Mouse (Mus musculus): Measurements from ENCODE around the gene Pi4ka. TPM values are rescaled to one million over a fixed set of nuclear protein-coding genes. Genes with fewer than 3 reads are reported as not detected.
A peak's percentile ranks its signal among the peaks of the same experiment; 100 is the strongest.
"Not testable (repeated sequence)": the region's sequence is repeated elsewhere in the genome, so short reads cannot be mapped to it uniquely, and the experiment has no call there.

The Pi4ka gene
- polyA plus RNA-seq, 1 experiment from 2014 or later: 74.8 TPM

DNA sequence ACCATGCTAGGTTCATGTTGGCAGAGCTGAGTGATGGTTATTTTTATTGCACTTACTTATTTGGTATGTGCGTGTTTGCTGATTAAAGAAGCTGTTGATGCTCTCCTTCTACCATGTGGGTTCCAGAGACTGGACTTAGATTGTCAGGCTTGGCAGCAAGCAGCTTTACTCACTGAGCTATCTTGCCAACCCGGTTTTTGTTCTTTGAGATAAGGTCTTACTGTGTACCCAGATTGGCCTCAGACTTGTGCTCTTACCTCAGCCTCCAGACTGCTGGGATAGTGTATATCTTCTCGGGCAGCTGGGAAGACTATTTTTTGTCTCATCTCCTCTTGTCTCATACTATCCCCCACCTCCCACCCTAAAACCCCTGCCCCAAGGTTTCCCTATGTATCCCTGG lies 168.5 kb downstream of the Pi4ka start:
- Histone ChIP-seq H3K4me1 (ENCODE audit: control insufficient read depth, insufficient read depth, low read length) (peaks cover 46% of the 10 kb centered on the region), H3K9me3 (replicated peaks; ENCODE audit: control insufficient read depth, low read length, poor library complexity, severe bottlenecking) (no peaks in the 10 kb centered on the region), H3K36me3 (ENCODE audit: control insufficient read depth, insufficient read depth, low read length) (no peaks in the 10 kb centered on the region), H3K9ac (ENCODE audit: low read depth, low read length) (no peak overlapping the region), H3K27me3 (ENCODE audit: control insufficient read depth, insufficient read depth, low read depth, low read length) (no peaks in the 10 kb centered on the region), H3K4me3 (ENCODE audit: low read depth, low read length) (no peak overlapping the region), H3K4me2 (ENCODE audit: low read length) (no peak overlapping the region), H3K27ac (ENCODE audit: low read length) (no peak overlapping the region)
- ATAC-seq: no peak
- WGBS: 86% methylated on average over 3 of the region's 3 CpGs

DNA sequence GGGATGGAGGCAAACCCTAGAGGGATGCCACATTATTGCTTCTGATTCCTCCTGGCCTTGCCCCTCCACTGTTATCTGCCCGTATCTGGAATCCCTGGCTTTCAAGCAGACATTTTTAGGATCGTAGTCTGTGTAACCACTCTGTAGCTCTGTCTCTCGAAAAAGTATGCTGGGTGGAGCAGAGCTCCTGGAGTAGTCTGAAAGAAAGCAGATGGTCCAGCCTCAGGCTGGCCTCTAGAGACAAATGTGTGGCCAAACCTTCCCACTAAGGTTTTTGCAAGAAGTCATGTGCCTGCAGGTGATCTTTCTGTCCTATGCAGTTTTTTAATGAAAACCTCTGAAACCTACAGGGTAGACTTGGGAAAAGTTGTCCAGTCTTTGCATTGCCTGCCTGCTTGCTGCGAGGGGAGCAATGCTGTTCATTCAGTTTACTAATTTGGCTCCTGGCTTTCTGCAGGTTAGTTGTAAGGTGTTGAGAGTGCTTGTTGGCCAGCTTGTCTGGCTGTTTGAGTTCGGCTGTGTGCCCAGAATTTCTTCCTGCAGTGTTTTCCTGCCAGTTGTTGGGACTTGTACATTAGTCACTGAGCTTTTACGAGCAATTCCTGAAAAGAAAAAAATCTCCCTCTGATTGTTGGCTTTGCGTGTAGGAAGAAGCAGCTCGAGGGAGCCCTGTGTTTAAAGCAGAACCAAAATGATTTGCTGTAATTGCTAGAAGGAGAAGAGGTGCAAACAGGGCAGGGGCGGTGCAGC lies 171.0 kb downstream of the Pi4ka start:
- 50% methylated on average over 9 of the region's 9 CpGs for WGBS
- H3K27ac ChIP-seq (ENCODE audit: low read length): no peak overlapping the region; the same call in 1 of the 2 replicates
- ATAC-seq: no peak

DNA sequence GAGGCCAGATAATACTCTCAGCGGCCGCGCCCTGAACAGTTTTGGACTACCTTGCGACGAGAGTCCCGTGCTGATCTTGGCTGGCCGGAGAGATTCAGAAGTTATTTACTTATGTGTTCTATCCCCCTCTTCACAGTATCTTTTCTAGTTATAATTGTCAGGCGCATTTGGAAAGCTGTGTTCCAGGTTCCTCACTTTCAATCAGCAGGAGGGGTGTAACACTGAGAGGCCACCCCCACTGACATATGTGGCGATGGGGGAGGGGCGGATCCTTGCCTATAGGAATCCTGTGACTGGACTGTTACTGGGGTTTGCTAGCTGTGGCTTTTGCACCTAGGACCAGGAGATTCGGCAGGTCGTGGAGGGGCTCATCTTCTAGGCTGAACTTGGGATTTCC lies 171.6 kb downstream of the Pi4ka start:
- no peaks in the 10 kb centered on the region for H3K36me3 ChIP-seq (ENCODE audit: control insufficient read depth, insufficient read depth, low read length)
- ATAC-seq: no peak
- WGBS: 3% methylated on average over 12 of the region's 12 CpGs
- H3K4me3 ChIP-seq (ENCODE audit: low read depth, low read length): peak overlapping the region; percentile 93
- H3K9ac ChIP-seq (ENCODE audit: low read depth, low read length): peak overlapping the region; percentile 95
- H3K4me1 ChIP-seq (ENCODE audit: control insufficient read depth, insufficient read depth, low read length): peaks cover 41% of the 10 kb centered on the region
- peak overlapping the region; percentile 88 for H3K4me2 ChIP-seq (ENCODE audit: low read length)
- H3K9me3 ChIP-seq (replicated peaks; ENCODE audit: control insufficient read depth, low read length, poor library complexity, severe bottlenecking): no peaks in the 10 kb centered on the region
- H3K27me3 ChIP-seq (ENCODE audit: control insufficient read depth, insufficient read depth, low read depth, low read length): no peaks in the 10 kb centered on the region
- H3K27ac ChIP-seq (ENCODE audit: low read length): peak overlapping the region; percentile 92

More for the DNA sequence above, 171.0 kb downstream of the Pi4ka start:
- H3K36me3 ChIP-seq (ENCODE audit: control insufficient read depth, insufficient read depth, low read length): no peaks in the 10 kb centered on the region
- peak overlapping the region; percentile 93 for H3K4me3 ChIP-seq (ENCODE audit: low read depth, low read length)
- no peaks in the 10 kb centered on the region for H3K9me3 ChIP-seq (replicated peaks; ENCODE audit: control insufficient read depth, low read length, poor library complexity, severe bottlenecking)
- peaks cover 46% of the 10 kb centered on the region for H3K4me1 ChIP-seq (ENCODE audit: control insufficient read depth, insufficient read depth, low read length)
- peak overlapping the region; percentile 95 for H3K9ac ChIP-seq (ENCODE audit: low read depth, low read length)
- peak overlapping the region; percentile 88 for H3K4me2 ChIP-seq (ENCODE audit: low read length)
- H3K27me3 ChIP-seq (ENCODE audit: control insufficient read depth, insufficient read depth, low read depth, low read length): no peaks in the 10 kb centered on the region

- peak overlapping the region; percentile 92 for H3K27ac ChIP-seq (ENCODE audit: low read length)
- H3K9me3 ChIP-seq (replicated peaks; ENCODE audit: control insufficient read depth, low read length, poor library complexity, severe bottlenecking): no peaks in the 10 kb centered on the region
- WGBS: under 1% methylated on average over 58 of the region's 62 CpGs
- peak overlapping the region; percentile 88 for H3K4me2 ChIP-seq (ENCODE audit: low read length)
- peak overlapping the region; percentile 93 for H3K4me3 ChIP-seq (ENCODE audit: low read depth, low read length)
- H3K27me3 ChIP-seq (ENCODE audit: control insufficient read depth, insufficient read depth, low read depth, low read length): no peaks in the 10 kb centered on the region; the same call in 1 of the 2 replicates
- no peaks in the 10 kb centered on the region for H3K36me3 ChIP-seq (ENCODE audit: control insufficient read depth, insufficient read depth, low read length)
- peak overlapping the region; percentile 95 for H3K9ac ChIP-seq (ENCODE audit: low read depth, low read length)
- H3K4me1 ChIP-seq (ENCODE audit: control insufficient read depth, insufficient read depth, low read length): peaks cover 40% of the 10 kb centered on the region
- ATAC-seq: peak; percentile 81
These were observed 172.2 kb downstream of the Pi4ka start for GRCm38 (mm10) chr16:17233702-17234498.

DNA sequence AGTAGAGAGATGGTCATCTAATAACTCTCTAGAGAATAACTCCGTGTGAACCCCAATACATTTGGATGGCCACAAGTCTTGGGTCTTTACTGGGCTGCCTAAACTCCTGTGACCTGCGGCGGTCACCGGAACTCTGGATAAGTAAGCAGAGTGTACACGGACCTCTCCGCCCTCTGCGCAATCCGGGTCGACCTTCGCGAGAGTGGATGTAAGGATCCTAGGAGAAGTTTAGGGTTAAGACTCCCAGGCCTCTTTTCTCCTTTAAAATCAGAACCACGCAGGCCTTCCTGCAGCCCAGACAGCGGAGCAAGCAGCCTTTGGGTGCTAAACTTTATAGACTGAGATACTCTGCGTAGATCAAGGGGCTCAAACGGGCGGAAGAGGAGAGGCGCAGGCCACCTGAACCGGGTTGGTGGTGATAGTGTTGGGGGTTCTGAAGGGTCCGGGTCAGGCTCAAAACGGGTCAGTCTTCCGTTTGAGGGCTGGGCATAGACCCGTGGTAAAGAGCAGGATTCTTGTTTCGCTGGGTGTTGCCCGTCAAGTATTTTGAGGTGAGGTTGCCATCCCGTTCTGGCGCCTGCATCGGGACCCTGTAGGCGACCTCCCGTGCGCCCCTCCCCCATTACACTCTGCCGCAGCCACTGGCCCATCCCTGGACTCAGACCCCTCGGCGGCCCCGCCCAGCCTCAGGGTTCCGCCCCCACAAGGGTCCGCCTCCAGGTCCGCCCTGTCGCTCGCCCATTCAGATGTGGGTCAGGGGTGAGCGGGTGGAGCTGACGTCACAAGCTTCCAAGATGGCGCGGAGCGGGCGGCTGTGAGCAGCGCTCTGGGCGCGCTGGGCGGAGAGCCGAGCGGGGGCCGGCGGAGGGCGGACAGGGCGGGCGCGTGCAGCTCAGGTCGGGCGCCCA lies 173.1 kb downstream of the Pi4ka start, which contains the start of gene Hic2:
Gene Hic2 (plus strand): TSS at position 779 of the 908 bp plus-strand sequence.
- Histone ChIP-seq H3K4me1 (ENCODE audit: control insufficient read depth, insufficient read depth, low read length) (peaks cover 32% of the 10 kb centered on the region), H3K27me3 (ENCODE audit: control insufficient read depth, insufficient read depth, low read depth, low read length) (no peaks in the 10 kb centered on the region; the same call in 1 of the 2 replicates), H3K9me3 (replicated peaks; ENCODE audit: control insufficient read depth, low read length, poor library complexity, severe bottlenecking) (no peaks in the 10 kb centered on the region), H3K9ac (ENCODE audit: low read depth, low read length) (peak within 1 kb of the TSS; percentile 95), H3K4me2 (ENCODE audit: low read length) (peak within 1 kb of the TSS; percentile 88), H3K27ac (ENCODE audit: low read length) (peak within 1 kb of the TSS; percentile 92), H3K4me3 (ENCODE audit: low read depth, low read length) (peak within 1 kb of the TSS; percentile 93), H3K36me3 (ENCODE audit: control insufficient read depth, insufficient read depth, low read length) (no peaks in the 10 kb centered on the region)
- under 1% methylated on average over 58 of the region's 59 CpGs for WGBS
- ATAC-seq: peak; percentile 96

- not testable (repeated sequence) for H3K27ac ChIP-seq (ENCODE audit: low read length); H3K9me3 ChIP-seq (replicated peaks; ENCODE audit: control insufficient read depth, low read length, poor library complexity, severe bottlenecking); H3K4me3 ChIP-seq (ENCODE audit: low read depth, low read length); H3K9ac ChIP-seq (ENCODE audit: low read depth, low read length); H3K27me3 ChIP-seq (ENCODE audit: control insufficient read depth, insufficient read depth, low read depth, low read length); H3K36me3 ChIP-seq (ENCODE audit: control insufficient read depth, insufficient read depth, low read length); ATAC-seq; H3K4me2 ChIP-seq (ENCODE audit: low read length)
- peaks cover 22% of the 10 kb centered on the region for H3K4me1 ChIP-seq (ENCODE audit: control insufficient read depth, insufficient read depth, low read length)
- WGBS: 98% methylated on average over 2 of the region's 2 CpGs
These were observed 174.6 kb downstream of the Pi4ka start for GRCm38 (mm10) chr16:17231523-17231922.

Other genes starting within 250 kb of the Pi4ka start
- gene Ube2l3, start 203.7 kb downstream of the Pi4ka start, polyA plus RNA-seq (2015; fragmentation: Nextera tagmentation; extraction: Ambion mirVana): 264 and 291 TPM in 2 replicates
- gene Rimbp3, start 197.7 kb downstream of the Pi4ka start, polyA plus RNA-seq (2015; fragmentation: Nextera tagmentation; extraction: Ambion mirVana): 2.3 and 2.7 TPM in 2 replicates
- 7.6 and 9.5 TPM in 2 replicates for gene Hic2, start 172.7 kb downstream of the Pi4ka start, polyA plus RNA-seq (2015; fragmentation: Nextera tagmentation; extraction: Ambion mirVana)
- 77.9 and 94.8 TPM in 2 replicates for gene Tmem191c, start 130.2 kb downstream of the Pi4ka start, polyA plus RNA-seq (2015; fragmentation: Nextera tagmentation; extraction: Ambion mirVana)
- gene Serpind1, start 74.9 kb downstream of the Pi4ka start, polyA plus RNA-seq (2015; fragmentation: Nextera tagmentation; extraction: Ambion mirVana): 2.8 and 3.7 TPM in 2 replicates
- 26.0 and 30.9 TPM in 2 replicates for gene Snap29, start 328 bp downstream of the Pi4ka start, polyA plus RNA-seq (2015; fragmentation: Nextera tagmentation; extraction: Ambion mirVana)
- 72.4 and 88.8 TPM in 2 replicates for gene Crkl, start 45.7 kb upstream of the Pi4ka start, polyA plus RNA-seq (2015; fragmentation: Nextera tagmentation; extraction: Ambion mirVana)
- 13.6 and 22.2 TPM in 2 replicates for gene Aifm3, start 83.3 kb upstream of the Pi4ka start, polyA plus RNA-seq (2015; fragmentation: Nextera tagmentation; extraction: Ambion mirVana)
- gene Lztr1, start 102.4 kb upstream of the Pi4ka start, polyA plus RNA-seq (2015; fragmentation: Nextera tagmentation; extraction: Ambion mirVana): 145 and 151 TPM in 2 replicates
- 60.7 and 62.7 TPM in 2 replicates for gene Thap7, start 124.8 kb upstream of the Pi4ka start, polyA plus RNA-seq (2015; fragmentation: Nextera tagmentation; extraction: Ambion mirVana)
- 1.3 and 2.0 TPM in 2 replicates for gene Lrrc74b, start 154.9 kb upstream of the Pi4ka start, polyA plus RNA-seq (2015; fragmentation: Nextera tagmentation; extraction: Ambion mirVana)
- 3.0 and 3.5 TPM in 2 replicates for gene P2rx6, start 155.6 kb upstream of the Pi4ka start, polyA plus RNA-seq (2015; fragmentation: Nextera tagmentation; extraction: Ambion mirVana)
- 43.7 and 49.5 TPM in 2 replicates for gene Slc7a4, start 176.9 kb upstream of the Pi4ka start, polyA plus RNA-seq (2015; fragmentation: Nextera tagmentation; extraction: Ambion mirVana)
- 27.6 and 28.4 TPM in 2 replicates for gene Smpd4, start 213.0 kb upstream of the Pi4ka start, polyA plus RNA-seq (2015; fragmentation: Nextera tagmentation; extraction: Ambion mirVana)
- gene Ccdc74a, start 240.2 kb upstream of the Pi4ka start, polyA plus RNA-seq (2015; fragmentation: Nextera tagmentation; extraction: Ambion mirVana): 11.6 and 14.6 TPM in 2 replicates

Measured in midbrain, embryonic 16.5 days (tissue).